Mouse (Mus musculus) T-helper 17 cell (primary cell): ENCODE results near the gene Mapk10.
"Not testable (repeated sequence)": the region's sequence is repeated elsewhere in the genome, so short reads cannot be mapped to it uniquely, and the experiment has no call there.

Experiments used
- in situ Hi-C, 2 experiments: fragments of 300-600 bp; cut with MboI, MseI; formaldehyde crosslinking; loops; 1 replicate in 1 of 2; 2 replicates in 1 of 2; pipeline ENCODE4 v1.15.1; 2025; ENCODE audit warnings: high pct_unique_total_duplicates in 2 of 2

Mapk10 gene

GRCm38 (mm10) chr5:102964396-102964795, 246.7 kb downstream of the Mapk10 start:
- in situ Hi-C loops, result no loop called here

- in situ Hi-C loops, result no loop called here
Measured at GRCm38 (mm10) chr5:102953414-102953813, 257.7 kb downstream of the Mapk10 start.

GRCm38 (mm10) chr5:102952918-102953317, 258.2 kb downstream of the Mapk10 start:
- in situ Hi-C loops, result no loop called here

- in situ Hi-C loops, result no loop called here
Measured at GRCm38 (mm10) chr5:102947061-102947711, 263.9 kb downstream of the Mapk10 start.

- in situ Hi-C loops, result no loop called here
Measured at GRCm38 (mm10) chr5:102946625-102947024, 264.5 kb downstream of the Mapk10 start.

- in situ Hi-C loops, result not testable (repeated sequence)
Measured at GRCm38 (mm10) chr5:102943864-102944630, 267.1 kb downstream of the Mapk10 start.

GRCm38 (mm10) chr5:102930161-102930560, 281.0 kb downstream of the Mapk10 start:
- in situ Hi-C loops, result no loop called here

GRCm38 (mm10) chr5:102926786-102927185, 284.3 kb downstream of the Mapk10 start:
- in situ Hi-C loops, result no loop called here

- in situ Hi-C loops, result no loop called here
Measured at GRCm38 (mm10) chr5:102920199-102920598, 290.9 kb downstream of the Mapk10 start.

- in situ Hi-C loops, result no loop called here
Measured at GRCm38 (mm10) chr5:102905441-102906211, 305.5 kb downstream of the Mapk10 start.

- in situ Hi-C loops, result no loop called here
Measured at GRCm38 (mm10) chr5:102904066-102904465, 307.1 kb downstream of the Mapk10 start.

GRCm38 (mm10) chr5:102903487-102903886, 307.6 kb downstream of the Mapk10 start:
- in situ Hi-C loops, result no loop called here

GRCm38 (mm10) chr5:102901176-102901575, 310.0 kb downstream of the Mapk10 start:
- in situ Hi-C loops, result no loop called here

- in situ Hi-C loops, result no loop called here
Measured at GRCm38 (mm10) chr5:102899680-102900215, 311.4 kb downstream of the Mapk10 start.

GRCm38 (mm10) chr5:102898301-102898700, 312.8 kb downstream of the Mapk10 start:
- in situ Hi-C loops, result no loop called here

- in situ Hi-C loops, result no loop called here
Measured at GRCm38 (mm10) chr5:102892226-102892625, 318.9 kb downstream of the Mapk10 start.

- in situ Hi-C loops, result no loop called here
Measured at GRCm38 (mm10) chr5:102889163-102889488, 322.0 kb downstream of the Mapk10 start.

GRCm38 (mm10) chr5:102888482-102889162, 322.5 kb downstream of the Mapk10 start:
- in situ Hi-C loops, result no loop called here

- in situ Hi-C loops, result no loop called here
Measured at GRCm38 (mm10) chr5:102875628-102876027, 335.5 kb downstream of the Mapk10 start.

- in situ Hi-C loops, result loop anchor here in 1 of 2 experiments (5.0 kb wide), 1 partner anchor 167 kb away; no protein-coding TSS in a partner anchor
Measured at GRCm38 (mm10) chr5:102874605-102875298, 336.4 kb downstream of the Mapk10 start.

GRCm38 (mm10) chr5:102872996-102873395, 338.1 kb downstream of the Mapk10 start:
- in situ Hi-C loops, result loop anchor here in 1 of 2 experiments (5.0 kb wide), 1 partner anchor 166 kb away; no protein-coding TSS in a partner anchor
